Mouse (Mus musculus) kidney, postnatal 10 days (tissue): ENCODE measurements around the gene Phf5a.
"Not testable (repeated sequence)": the region's sequence is repeated elsewhere in the genome, so short reads cannot be mapped to it uniquely, and the experiment has no call there.

Source experiments
- DNase-seq: peaks from one replicate; pipeline ENCODE4 v3.0.0; 2021; ENCODE audit warnings: mixed read lengths

Gene Phf5a

DNA sequence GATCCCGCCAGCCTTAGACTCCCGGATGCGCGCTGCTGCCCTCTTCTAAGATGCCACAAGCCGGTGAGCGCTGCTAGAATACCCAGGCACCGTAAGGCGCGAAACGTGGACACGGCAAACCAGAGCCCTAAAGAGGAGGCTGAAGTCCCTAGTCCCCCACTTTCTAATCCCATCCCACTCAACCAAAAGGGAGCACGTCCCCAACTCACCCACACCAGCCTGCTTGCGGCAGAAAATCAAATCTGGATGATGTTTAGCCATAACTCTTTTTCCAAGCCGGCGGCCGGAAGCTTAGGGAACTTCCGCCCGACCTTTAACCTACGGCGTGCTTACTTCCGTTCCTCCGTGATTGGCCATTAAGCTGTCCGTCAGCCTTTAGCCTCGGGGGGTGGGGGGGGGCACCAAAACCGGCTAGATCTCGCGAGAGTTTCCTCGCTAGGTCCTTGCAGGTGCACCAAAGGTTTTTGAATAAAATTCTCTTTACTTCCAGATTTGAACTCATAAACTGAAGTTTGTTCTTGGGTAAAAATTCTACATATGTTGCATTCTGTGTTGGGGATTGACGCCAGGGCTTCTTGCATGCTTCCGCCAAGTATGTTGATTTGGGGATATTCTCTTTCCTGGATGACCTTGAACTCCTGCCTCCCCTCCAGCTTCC is at the start of gene Phf5a:
TSS of gene Phf5a (minus strand) at position 308 of the 658 bp plus-strand sequence.
- peak; percentile 94 for DNase-seq

DNA sequence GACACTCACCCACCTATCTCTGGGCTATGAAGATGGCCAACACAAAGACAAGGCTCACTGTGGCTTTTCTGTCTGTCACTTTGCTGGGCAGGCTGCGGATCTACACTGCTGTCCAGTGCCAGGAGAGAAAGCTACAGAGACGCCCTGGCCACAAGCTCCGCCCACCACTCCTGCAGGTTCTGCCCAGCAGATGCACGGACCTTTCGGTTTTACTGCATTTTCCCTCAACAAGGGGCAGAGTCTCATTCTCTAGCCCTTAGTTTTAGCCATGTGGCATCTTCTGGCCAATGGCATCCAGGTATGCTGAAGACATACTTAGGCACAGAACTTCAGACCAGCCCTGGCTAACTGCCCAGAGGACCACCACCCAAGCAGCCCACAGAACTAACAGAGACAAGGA is 49.5 kb upstream of the Phf5a start:
- DNase-seq, result no peak

- no peak for DNase-seq
Measured at GRCm38 (mm10) chr15:81920546-81921217, 49.0 kb upstream of the Phf5a start.

DNA sequence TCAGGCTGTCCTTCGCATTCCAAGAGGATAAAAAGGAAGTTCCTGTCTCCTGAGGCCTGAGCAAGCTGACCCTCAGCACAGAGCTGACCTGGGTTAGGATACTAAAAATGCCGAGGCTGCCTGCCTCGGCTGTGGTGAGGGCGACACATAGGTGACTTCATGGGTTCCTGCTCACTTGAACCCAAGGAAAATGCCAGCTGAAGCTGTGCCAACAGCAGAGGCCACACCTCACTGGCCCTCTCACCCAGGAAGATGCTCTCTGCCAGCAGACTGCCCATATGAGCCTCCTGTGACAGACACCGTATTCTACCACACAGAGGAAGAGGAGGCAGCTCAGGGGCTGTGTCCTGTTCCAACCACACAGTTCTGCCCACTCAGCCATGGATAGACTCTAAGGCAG is 47.4 kb upstream of the Phf5a start:
- no peak for DNase-seq

DNA sequence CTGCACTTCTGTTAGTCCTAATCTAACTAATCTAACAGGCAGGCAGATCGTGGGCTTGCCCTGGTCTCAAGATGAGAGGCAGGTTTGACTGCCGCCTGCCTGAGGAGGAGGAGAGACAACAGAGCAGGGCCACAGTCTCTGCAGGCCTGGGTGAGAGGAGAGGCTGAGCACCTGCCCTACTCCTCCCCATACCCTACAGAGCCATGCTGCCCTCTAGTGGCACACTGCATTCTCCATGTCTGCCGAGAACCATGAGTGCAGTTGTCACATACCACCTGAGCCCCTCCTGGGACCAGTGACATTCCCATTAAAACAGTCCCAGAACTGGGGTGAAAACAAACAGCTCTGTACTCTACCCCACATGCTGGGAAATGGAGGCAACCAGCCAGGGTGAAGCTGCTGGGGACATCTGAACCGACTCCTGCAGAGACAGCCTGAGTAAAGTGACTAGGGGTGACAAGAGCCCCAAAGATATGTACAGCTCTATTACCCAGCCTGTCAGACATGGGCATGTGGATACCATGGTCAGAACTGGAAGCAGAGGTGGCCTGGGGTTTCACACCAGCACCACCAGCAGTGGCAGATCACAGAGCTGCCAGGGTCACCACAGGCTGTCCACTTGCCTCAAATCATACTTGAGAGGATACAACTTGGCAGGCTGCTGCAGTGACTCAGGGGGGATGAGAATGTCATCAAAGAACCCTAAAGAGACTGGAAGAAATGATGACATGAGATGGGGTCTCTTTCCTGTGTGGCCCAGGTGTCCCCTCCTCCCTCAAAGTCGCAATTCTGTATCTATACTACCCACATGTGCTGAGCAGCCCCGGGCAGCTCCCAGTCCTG is 46.1 kb upstream of the Phf5a start:
- DNase-seq, result peak; percentile 88

DNA sequence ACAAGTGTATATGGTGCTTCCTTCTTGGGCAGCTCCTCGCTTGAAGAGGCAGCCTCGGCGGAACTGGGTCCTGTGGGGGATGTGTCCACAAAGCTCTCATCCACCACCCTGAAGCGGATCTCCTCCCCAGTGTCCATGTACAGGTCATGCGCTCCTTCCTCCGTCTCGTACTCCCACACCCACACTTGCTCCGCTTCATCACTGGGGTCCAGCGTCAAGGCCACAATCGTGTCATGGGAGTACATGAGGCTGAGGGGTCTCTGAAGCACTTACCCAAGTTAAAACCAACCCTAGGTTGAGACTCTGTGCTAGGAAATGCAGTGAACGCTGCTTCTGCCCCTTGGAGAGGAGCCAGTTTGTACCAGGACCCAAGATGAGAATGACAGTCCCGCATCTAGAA is 45.5 kb upstream of the Phf5a start:
- no peak for DNase-seq

DNA sequence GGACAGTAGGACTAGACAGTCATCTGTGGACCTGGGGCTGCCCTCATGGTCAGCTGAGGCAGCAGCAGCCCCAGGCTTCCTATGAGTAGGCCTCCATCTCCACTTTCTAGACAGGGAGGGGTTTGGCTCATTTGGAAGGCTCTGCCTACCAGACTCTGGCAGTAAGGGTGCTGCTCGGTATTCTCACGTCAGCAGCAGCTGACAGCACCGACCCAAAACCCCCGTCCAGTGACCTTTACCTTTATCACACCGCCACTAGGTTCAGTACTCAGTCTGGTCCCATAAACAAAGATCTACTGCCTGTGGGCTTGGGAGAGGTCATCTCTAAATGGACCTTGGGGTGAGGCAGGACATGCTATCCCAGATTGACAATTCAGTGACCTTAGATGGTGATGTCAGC is 44.0 kb upstream of the Phf5a start:
- no peak for DNase-seq

DNA sequence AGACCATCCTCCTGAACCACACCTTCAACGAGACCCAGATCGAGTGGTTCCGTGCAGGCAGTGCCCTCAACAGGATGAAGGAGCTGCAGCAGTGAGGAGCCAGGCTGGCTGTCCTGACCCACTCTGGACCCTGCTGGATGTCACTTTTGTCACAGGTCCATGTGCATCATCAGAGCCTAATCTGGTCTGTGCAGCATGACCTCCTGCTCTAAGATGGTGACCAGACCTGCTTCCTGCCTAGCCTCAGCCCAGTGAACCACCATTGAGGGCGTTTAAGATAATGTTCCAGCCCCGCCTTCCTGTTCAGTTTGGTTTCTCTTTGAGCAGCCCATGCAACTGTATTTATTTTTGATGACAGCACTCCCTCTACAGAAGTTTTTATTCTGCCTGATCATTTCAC is 43.0 kb upstream of the Phf5a start:
- no peak for DNase-seq

DNA sequence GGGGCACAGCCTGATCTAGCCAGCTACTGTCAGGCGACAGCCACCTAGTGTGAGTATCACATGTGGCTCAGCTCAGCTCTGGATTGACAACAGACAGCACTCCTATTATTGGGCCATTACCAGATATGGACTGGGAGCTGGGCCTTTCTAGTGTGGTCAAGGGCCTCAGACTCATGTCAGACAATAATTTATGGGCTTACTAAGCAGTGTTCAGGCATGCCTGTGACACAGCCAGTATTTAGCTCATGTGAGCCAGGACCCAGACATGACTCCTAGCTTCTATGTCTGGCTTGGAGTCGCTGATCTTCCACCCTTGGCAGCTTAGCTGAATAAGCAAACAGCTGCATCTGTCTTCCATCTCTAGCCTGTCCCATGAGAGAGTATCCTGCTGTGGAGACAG is 40.8 kb upstream of the Phf5a start:
- peak; percentile 51 for DNase-seq

- DNase-seq, result not testable (repeated sequence)
Measured at GRCm38 (mm10) chr15:81908767-81909166, 37.1 kb upstream of the Phf5a start.

DNA sequence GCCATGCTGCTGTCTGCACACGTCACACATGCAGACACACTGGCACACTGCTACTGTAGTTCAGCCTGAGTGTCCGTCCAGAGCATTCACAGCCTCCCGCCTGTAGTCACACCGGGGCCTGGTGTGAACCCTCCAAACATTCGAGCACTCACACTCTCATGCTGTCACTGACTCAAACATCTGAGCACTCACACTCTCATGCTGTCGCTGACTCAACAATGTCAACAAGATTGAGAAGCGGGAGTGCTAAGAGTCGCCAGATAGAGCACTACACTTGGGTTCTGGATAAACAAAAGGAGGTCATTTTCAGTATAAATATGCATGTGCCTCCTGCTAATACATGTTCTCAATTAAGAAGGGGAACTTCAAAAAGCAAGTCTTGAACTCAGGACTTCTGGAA is 36.2 kb upstream of the Phf5a start:
- DNase-seq, result no peak

- DNase-seq, result peak; percentile 88
Measured at GRCm38 (mm10) chr15:81904939-81905338, 33.2 kb upstream of the Phf5a start.

DNA sequence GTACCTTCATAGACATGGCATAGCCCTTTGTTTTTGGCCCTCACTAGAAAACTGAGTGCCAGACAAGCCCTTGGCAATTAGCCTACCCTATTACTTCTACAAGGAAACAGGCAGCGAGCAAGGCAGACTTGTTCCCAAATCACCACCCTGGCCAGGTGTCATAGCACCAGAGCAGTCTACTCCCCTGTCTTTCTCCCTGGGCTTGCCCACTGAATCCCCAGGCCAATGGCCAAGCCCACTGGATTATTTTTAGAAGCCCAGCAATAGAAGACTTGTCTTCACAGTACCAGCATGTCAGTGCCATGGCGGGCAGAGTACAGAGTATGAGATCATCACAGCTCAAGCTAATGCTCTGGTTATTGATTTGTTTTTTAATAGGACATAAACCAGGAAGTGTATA is 27.0 kb upstream of the Phf5a start:
- no peak for DNase-seq

GRCm38 (mm10) chr15:81897607-81898285 is 26.0 kb upstream of the Phf5a start:
- no peak for DNase-seq

DNA sequence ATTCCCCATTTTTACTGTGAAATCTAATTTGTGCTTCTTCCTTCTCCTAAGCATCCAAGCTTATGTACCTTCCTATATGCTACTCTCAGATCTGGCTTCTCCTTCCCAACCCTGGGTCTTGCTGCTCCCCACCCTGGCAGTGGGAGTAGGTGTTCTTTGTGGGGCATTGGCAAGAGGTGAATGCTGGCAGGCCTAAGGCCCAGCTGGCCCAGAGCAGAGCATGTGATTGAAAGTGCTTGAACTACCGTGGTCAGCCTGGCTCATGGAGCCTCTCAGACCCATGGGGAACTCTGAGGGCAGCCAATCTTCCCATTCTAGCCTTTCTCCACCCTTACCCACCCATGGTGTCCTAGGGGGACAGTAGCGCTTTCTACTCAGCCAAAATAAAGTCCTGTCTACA is 24.7 kb upstream of the Phf5a start:
- no peak for DNase-seq

GRCm38 (mm10) chr15:81894002-81894401 is 22.3 kb upstream of the Phf5a start:
- no peak for DNase-seq

DNA sequence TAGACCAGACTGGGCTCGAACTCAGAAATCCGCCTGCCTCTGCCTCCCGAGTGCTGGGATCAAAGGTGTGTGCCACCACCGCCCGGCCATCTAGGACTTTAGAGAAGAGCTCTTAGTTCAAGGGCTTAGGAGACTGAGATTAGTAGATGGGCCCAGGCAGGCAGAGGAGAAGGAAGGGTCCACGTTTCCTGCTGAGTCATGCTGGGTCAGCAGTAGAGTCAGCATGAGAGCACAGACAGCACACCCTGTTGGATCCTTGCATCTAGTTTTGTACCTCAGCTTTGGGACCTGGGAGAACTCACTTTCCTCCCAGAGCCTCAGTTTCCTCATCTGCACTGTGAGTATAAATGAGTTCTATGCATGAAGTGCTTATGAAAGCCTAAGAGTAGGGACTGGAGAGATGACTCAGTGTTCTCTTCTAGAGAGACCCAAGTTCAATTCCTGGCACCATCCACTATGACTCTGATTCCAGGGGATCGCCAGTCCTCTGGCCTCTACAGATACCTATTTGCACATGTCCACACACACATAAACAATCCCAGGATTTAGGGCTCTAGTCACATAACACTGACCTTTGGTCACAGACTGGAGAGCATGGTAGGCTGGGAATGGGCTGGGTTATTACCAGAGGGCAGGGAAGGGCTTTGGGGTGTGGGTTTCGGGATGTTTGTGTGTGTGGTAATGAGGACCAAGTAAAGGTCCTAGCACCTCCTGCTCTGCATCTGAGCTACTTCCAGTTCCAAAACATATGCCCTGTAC is 20.3 kb upstream of the Phf5a start:
- DNase-seq, result no peak

DNA sequence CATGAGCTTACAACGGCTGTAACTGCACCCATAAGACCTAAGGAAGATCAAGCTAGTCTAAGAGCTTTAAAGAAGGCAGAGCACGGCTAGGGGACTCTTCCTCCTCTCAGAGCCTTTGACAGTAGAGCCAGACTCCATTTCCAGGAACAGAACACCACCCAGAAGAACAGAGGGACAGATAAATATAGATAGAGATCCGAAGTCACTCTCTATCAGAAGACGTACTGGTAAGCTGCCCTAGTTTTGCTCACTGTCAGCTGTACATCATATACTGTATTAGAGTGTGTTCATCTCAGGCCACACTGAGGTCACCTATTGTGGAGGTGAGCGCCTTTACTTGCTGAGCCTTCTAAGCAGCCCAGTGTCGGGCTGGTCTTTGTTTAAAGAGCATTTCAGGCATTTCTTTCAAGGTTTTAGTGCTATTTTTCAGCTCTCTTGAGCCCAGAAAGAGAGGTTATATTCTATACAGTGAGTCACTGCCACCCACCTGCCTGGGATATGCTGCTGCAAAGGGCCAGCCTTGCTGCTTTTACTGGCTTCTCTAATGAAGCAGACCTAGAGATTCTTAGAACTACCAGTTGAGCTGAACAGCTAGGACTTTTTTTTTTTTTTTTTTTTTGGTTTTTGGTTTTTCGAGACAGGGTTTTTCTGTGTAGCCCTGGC is 19.6 kb upstream of the Phf5a start:
- no peak for DNase-seq

DNA sequence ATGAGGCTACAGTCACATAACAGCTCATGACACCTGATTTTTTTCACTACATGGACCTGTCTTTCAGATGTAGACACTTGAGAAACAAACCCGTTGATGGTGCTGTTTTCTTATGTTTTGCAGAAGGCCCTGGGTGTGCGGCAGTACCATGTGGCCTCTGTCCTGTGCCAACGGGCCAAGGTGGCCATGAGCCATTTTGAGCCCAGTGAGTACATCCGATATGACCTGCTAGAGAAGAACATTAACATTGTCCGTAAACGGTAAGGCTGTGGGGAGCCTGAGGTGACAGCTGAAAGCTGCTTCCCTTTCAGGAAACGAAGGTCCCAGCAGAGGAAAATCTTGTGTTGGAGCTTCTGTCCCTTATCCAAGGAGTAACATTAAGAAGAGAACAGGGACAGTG is 17.5 kb upstream of the Phf5a start:
- DNase-seq, result no peak

DNA sequence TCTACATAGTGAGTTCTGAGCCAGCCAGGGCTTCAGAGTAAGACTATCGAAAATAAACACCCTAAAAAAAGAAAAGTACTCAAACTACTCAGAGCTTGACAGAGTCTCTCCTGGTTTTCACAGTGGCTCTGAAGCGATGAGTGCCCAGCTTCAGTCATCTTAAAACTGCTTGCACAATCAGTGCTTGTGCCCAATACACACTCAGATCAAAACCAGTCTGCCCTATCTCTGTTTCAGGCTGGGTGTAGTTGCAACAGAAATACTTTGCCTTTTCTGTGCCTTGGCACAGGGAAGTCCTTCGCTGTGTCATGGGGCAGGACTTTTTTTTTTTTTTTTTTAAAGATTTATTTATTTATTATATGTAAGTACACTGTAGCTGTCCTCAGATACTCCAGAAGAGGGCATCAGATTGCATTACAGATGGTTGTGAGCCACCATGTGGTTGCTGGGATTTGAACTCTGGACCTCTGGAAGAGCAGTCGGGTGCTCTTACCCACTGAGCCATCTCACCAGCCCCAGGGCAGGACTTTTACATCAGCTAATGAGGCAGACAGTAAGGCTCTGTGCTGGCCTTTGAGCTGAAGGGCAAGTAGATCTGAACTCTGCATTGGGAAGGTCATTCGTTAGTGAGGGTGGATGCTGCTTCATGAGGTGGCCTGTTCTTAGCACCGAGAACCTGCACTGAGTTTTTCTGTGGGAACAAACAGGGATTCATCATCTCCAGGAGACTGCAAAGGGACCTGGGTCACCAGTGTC is 15.3 kb upstream of the Phf5a start:
- no peak for DNase-seq

GRCm38 (mm10) chr15:81885418-81885934 is 13.8 kb upstream of the Phf5a start:
- DNase-seq, result no peak
